In the genomic region with DNA sequence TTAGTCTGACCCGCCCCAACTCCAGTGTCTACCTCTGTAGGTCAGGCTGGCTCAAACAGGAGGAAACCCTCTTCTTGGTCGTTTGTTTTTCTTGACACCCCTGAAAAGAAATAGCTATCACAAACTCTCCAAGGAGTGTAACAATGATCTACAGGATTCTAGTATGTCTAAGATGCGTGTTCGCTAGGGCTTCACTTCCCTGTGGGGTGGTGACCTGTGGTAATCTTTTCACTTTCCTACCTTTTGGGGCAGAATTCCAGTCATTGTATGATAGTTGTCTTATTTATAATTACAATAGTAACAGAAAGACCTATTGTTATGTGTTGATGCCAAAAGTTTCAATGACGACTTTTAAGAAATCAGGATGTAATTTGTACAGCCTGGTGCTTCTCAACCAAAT, we compare ENCODE assay signal across 23 mouse cellular contexts. TPM values are rescaled to one million over a fixed set of nuclear protein-coding genes. Genes with fewer than 3 reads are reported as not detected.
"Had no signal": no experiment of that assay in that cellular context is flagged by ENCODE, and none has a peak within 500 bp of the region (broad histone marks: within the 10 kb centered on the region; RNA-seq: fewer than 3 reads in every experiment).

No protein-coding gene starts in this region.

- H3K9me3 ChIP-seq: limb, embryonic 10.5 days; limb, embryonic 13.5 days; liver, embryonic 12.5 days; liver, embryonic 15.5 days; lung, embryonic 15.5 days; midbrain, embryonic 13.5 days; stomach, embryonic 15.5 days had no signal

- ATAC-seq: liver, embryonic 12.5 days; midbrain, embryonic 13.5 days had no signal

- DNase-seq: kidney, adult 2 months; kidney, postnatal 25 days; layer of hippocampus, adult 9-11 months; liver; lung, postnatal 14 days; right cerebral cortex, adult 18-20 months; right cerebral cortex, postnatal 14 days; spleen, adult 18-20 months; thymus, postnatal 25 days had no signal

- H3K27ac ChIP-seq: kidney, postnatal 0 days; layer of hippocampus, adult 2 months; limb, embryonic 10.5 days; limb, embryonic 13.5 days; liver, embryonic 12.5 days; liver, embryonic 15.5 days; lung, embryonic 15.5 days; macrophage; midbrain, embryonic 13.5 days; stomach, embryonic 15.5 days had no signal

- H3K4me3 ChIP-seq: layer of hippocampus, adult 2 months; limb, embryonic 10.5 days; limb, embryonic 13.5 days; liver, embryonic 12.5 days; liver, embryonic 15.5 days; lung, embryonic 15.5 days; midbrain, embryonic 13.5 days; stomach, embryonic 15.5 days had no signal

- H3K9ac ChIP-seq: limb, embryonic 13.5 days; liver, embryonic 12.5 days; liver, embryonic 15.5 days; lung, embryonic 15.5 days; midbrain, embryonic 13.5 days; stomach, embryonic 15.5 days had no signal

- H3K36me3 ChIP-seq: limb, embryonic 10.5 days; limb, embryonic 13.5 days; liver, embryonic 12.5 days; liver, embryonic 15.5 days; lung, embryonic 15.5 days; midbrain, embryonic 13.5 days; stomach, embryonic 15.5 days had no signal

- H3K27me3 ChIP-seq: limb, embryonic 13.5 days; lung, embryonic 15.5 days; stomach, embryonic 15.5 days had no signal

- H3K4me2 ChIP-seq: limb, embryonic 13.5 days; liver, embryonic 12.5 days; liver, embryonic 15.5 days; lung, embryonic 15.5 days; midbrain, embryonic 13.5 days; stomach, embryonic 15.5 days had no signal

RNA-seq across cellular contexts. Expression of a gene that starts 40.6 kb away (rescaled TPM):
- polyA plus RNA-seq: kidney, adult 2 months; kidney, embryonic 14.5 days; large intestine, adult 2 months; limb, embryonic 10.5 days; limb, embryonic 13.5 days; liver, embryonic 12.5 days; liver, embryonic 15.5 days; macrophage; midbrain, embryonic 13.5 days; neural tube, embryonic 11.5 days; neural tube, embryonic 14.5 days; stomach, embryonic 15.5 days had no signal
